Mouse (Mus musculus) embryonic facial prominence, embryonic 12.5 days (tissue): ENCODE measurements around the gene Rdh11. TPM values are rescaled to one million over a fixed set of nuclear protein-coding genes. Genes with fewer than 3 reads are reported as not detected.

Experiments
- ATAC-seq: fragments of 200-750 bp; cut with Nextera tagmentation; 2 replicates; pipeline ENCODE4 v1.8.0; 2017; ENCODE audit not compliant: insufficient number of reproducible peaks, insufficient read depth, low FRiP score, low TSS enrichment
- H3K27ac ChIP-seq: fragments of 300-500 bp; sonication (generic); 2 replicates; pipeline ENCODE4 v1.5.1; 2016; ENCODE audit warnings: mild to moderate bottlenecking
- H3K27me3 ChIP-seq: fragments of 300-500 bp; sonication (generic); 2 replicates; pipeline ENCODE4 v1.6.1; 2016; ENCODE audit warnings: mild to moderate bottlenecking, moderate library complexity
- H3K36me3 ChIP-seq: fragments of 300-500 bp; sonication (generic); 2 replicates; pipeline ENCODE4 v1.6.1; 2016; ENCODE audit warnings: mild to moderate bottlenecking
- H3K4me1 ChIP-seq: fragments of 300-500 bp; sonication (generic); 2 replicates; pipeline ENCODE4 v1.6.1; 2016
- H3K4me2 ChIP-seq: fragments of 300-500 bp; sonication (generic); replicated peaks from 2 replicates; pipeline ENCODE4 v1.6.1; 2016; ENCODE audit warnings: mild to moderate bottlenecking, moderate library complexity
- H3K4me3 ChIP-seq: fragments of 300-500 bp; sonication (generic); 2 replicates; pipeline ENCODE4 v1.5.1; 2016; ENCODE audit warnings: mild to moderate bottlenecking
- H3K9ac ChIP-seq: fragments of 300-500 bp; sonication (generic); 2 replicates; pipeline ENCODE4 v1.6.1; 2016; ENCODE audit warnings: mild to moderate bottlenecking, moderate library complexity
- H3K9me3 ChIP-seq: fragments of 300-500 bp; sonication (generic); 2 replicates; pipeline ENCODE4 v1.6.1; 2016; ENCODE audit warnings: mild to moderate bottlenecking, moderate library complexity
- WGBS: fragments of 180-500 bp; shearing (Covaris S2); methylation state at CpG from one replicate; pipeline ENCODE4 v1.1.7; 2016; 5-methylcytosine and 5-hydroxymethylcytosine counted together
- polyA plus RNA-seq: library from polyadenylated mRNA; unstranded; fragments of >200 nt; fragmentation: Nextera tagmentation; extraction: Ambion mirVana; gene quantifications from 2 replicates; pipeline ENCODE4 v1.2.1, GENCODE M21; 2016

The Rdh11 gene
- polyA plus RNA-seq, 1 experiment from 2014 or later = 24.5 TPM

DNA sequence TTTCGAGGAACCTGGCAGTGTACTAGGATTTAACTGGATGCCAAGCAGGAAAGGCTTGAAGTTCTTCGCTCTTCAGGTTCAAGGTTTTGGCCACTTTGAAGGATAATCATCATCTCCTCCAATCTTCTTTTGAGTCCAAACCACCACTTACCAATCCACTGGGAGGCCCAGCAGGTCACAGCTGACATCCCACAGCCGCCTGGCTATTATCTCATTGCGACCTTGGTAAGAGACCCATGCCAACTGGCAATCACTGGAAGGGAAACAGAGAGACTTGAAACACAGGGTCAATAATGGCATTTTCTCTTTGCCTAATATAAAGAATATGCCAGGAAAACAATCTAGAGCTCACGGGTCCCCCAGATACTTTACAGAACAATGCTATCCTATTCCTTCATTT lies 16.1 kb downstream of the Rdh11 start:
- WGBS = 88% methylated on average over 5 of the region's 5 CpGs
- H3K36me3 ChIP-seq = peaks cover 32% of the 10 kb centered on the region
- H3K27ac ChIP-seq = no peak overlapping the region
- H3K9me3 ChIP-seq = no peaks in the 10 kb centered on the region
- no peak overlapping the region for H3K4me2 ChIP-seq
- ATAC-seq = no peak
- no peak overlapping the region for H3K4me3 ChIP-seq
- H3K9ac ChIP-seq = no peak overlapping the region
- H3K4me1 ChIP-seq = peaks cover 5% of the 10 kb centered on the region
- H3K27me3 ChIP-seq = no peaks in the 10 kb centered on the region

DNA sequence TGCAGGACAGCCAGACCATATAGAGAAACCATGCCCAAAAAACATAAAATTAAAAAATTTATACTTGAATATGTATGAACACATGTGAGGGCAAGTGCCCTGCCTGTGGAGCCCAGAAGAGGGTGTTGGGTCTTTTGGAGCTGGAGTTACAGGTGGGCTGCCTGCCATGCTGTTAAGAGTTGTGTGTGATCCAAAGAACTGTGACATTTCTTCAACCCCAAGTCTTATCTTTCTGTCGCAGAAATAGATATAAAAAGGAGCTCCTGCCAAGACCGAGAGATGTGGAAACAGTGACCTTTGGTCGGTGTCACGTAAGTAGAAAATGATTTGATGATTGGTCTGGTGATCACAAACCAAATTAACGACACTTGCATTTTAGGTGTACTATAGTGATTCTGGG lies 18.4 kb downstream of the Rdh11 start:
- Histone ChIP-seq H3K4me3 (no peak overlapping the region), H3K9me3 (no peaks in the 10 kb centered on the region), H3K36me3 (peaks cover 28% of the 10 kb centered on the region), H3K27ac (no peak overlapping the region), H3K4me1 (peaks cover 5% of the 10 kb centered on the region), H3K27me3 (no peaks in the 10 kb centered on the region), H3K9ac (no peak overlapping the region), H3K4me2 (no peak overlapping the region)
- no peak for ATAC-seq
- 80% methylated on average over 5 of the region's 5 CpGs for WGBS

DNA sequence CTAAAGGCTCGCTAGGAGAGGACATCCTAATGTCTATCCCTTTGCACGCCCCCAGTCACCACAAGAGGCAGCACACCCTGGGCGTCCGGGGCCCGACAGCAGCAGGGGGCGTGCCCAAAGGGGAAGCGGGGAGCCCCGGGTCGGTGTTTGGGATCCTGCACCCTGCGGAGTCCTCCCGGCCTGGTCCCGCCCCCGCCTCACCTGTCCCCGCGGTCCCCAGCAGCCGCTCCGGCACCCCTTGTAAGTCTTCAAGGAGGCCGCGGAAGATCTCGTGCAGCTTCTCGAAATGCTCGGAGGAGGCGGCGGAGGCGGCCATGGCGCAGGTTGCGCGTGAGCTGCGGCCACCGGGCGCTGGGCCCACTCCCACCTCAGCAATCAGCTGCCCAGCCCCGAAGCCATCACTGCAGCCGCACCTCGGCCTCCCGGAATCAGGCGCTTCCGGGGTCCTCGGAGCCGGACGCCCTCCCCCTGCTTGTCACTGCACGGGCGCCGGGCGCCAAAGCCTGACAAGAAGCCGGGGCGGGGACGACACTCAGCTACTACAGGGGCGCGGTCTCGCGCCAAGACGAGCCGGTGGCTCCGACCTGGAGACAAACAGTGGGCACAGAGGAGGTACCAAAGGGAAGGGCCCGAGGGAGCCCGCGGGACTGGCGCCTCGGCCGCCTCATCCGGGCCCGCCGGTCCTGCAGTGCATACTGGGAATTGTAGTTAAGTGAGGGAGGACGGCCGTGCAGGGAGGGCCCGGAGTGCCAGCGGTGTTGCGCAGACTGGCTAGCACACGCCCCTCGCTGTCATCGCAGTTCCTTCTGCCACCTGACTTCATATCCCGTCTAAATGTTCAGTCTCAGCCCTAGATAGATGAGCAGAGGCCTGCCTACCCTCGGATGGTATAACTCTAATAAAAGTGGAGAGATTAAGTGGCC lies 19.8 kb downstream of the Rdh11 start, which contains the start of gene Vti1b:
Vti1b (minus strand) TSS at position 649 of the 923 bp plus-strand sequence.
- Histone ChIP-seq H3K4me3 (peak within 1 kb of the TSS; percentile 91), H3K9me3 (no peaks in the 10 kb centered on the region), H3K27ac (peak within 1 kb of the TSS; percentile 86), H3K9ac (peak within 1 kb of the TSS; percentile 81), H3K36me3 (peaks cover 24% of the 10 kb centered on the region), H3K4me1 (peaks cover 5% of the 10 kb centered on the region), H3K4me2 (peak within 1 kb of the TSS; percentile 62), H3K27me3 (no peaks in the 10 kb centered on the region)
- peak; percentile 97 for ATAC-seq
- under 1% methylated on average over 73 of the region's 73 CpGs for WGBS

DNA sequence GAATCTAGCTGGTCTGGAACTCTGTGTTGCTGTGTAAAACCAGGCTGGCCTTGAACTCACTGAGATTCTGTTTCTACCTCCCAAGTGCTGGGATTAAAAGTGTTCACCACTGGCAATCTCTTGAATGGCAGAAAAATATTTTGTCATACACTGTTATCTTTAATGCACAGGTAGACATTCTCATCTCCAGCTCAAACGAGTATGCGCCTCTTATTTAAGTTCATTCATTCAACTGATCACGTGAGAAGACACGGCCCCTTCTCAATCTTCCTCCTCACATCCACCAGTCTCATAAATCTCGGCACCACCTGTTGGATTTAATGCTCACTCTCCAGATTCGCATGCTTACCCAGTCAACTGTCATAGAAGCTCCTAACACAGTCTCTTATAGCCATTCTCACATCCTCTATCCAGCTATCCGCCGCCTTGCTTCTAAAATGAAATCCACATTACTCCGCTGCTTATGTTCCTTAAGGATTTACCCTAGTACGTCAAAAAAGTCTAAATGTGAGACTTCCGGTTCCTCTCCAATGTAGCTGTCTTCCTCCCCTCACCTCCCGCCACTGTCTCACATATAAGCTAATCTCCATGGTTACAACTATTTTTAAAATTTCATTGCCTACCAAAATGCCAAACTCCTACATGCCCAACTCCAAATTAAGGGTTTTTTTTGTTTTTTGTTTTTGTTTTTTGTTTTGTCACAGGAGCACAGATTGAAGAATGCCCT lies 20.7 kb downstream of the Rdh11 start:
- Histone ChIP-seq H3K36me3 (peaks cover 19% of the 10 kb centered on the region), H3K4me3 (peak overlapping the region; percentile 91), H3K9me3 (no peaks in the 10 kb centered on the region), H3K9ac (peak overlapping the region; percentile 81), H3K27me3 (no peaks in the 10 kb centered on the region), H3K4me2 (peak overlapping the region; percentile 62), H3K4me1 (peaks cover 5% of the 10 kb centered on the region), H3K27ac (no peak overlapping the region)
- ATAC-seq = no peak
- WGBS = 39% methylated on average over 12 of the region's 12 CpGs

DNA sequence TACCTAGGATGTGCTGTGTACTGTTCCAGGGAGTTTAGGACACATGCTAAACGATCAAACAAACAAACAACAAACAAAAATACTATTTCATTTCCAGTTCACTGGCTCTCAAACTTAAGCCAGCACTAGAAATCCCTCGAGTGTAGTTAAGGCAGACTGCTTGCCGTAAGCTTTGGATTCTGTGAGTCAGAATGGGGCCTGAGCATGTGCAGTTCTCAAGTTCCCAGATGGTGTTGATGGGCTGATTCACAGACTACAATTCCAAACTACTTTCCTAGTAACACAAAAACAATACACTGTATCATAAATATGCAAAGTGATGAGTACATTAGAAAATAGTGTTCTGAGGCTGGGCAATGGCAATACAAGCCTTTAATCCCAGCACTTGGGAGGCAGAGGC lies 21.7 kb downstream of the Rdh11 start:
- Histone ChIP-seq H3K36me3 (peaks cover 9% of the 10 kb centered on the region), H3K4me1 (peaks cover 5% of the 10 kb centered on the region), H3K4me3 (no peak overlapping the region), H3K27me3 (no peaks in the 10 kb centered on the region), H3K9ac (no peak overlapping the region), H3K27ac (no peak overlapping the region), H3K9me3 (no peaks in the 10 kb centered on the region), H3K4me2 (no peak overlapping the region)
- 71% methylated on average over 3 of the region's 3 CpGs for WGBS
- no peak for ATAC-seq

DNA sequence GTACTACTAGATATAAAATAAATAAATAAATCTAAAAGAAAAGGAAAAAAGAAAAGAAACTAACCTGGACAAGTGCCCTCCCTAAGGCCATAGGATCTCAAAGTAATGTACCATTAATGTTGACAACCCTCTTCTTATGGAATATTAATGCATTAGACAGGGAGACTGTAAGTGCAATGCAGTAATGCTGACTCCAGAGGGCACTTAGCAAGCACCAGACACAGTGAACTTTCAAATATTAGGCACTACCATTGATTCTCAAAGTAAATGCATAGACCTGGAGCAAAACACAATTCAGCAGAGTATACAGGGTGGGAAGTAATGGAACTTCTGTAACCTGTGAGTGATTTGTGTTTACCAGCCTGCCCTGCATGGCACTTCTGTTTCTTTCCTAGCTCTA lies 22.9 kb downstream of the Rdh11 start:
- Histone ChIP-seq H3K4me1 (peaks cover 5% of the 10 kb centered on the region), H3K27me3 (no peaks in the 10 kb centered on the region), H3K4me3 (no peak overlapping the region), H3K9me3 (no peaks in the 10 kb centered on the region), H3K27ac (no peak overlapping the region), H3K36me3 (peaks cover 9% of the 10 kb centered on the region), H3K9ac (no peak overlapping the region), H3K4me2 (no peak overlapping the region)
- no peak for ATAC-seq

DNA sequence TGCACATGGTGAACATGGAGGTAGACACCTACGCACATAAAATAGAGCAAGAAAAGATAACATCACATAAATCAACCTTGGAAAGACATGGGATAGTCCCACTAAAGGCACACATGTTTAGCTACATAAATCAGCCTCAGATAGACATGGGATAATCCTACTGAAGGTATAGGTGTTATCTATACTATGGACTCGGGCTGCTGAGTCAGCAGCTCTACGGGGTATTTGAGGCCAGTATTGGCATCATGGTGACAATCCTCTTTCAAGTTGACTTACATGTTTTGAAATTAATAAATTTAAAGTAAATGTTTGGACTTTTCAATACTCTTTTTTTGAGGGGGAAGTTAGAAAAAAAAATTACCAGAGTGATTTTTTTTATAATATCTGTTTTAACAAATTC lies 29.2 kb downstream of the Rdh11 start:
- Histone ChIP-seq H3K4me3 (no peak overlapping the region), H3K4me2 (no peak overlapping the region), H3K36me3 (peaks cover 48% of the 10 kb centered on the region), H3K9me3 (no peaks in the 10 kb centered on the region), H3K27me3 (no peaks in the 10 kb centered on the region), H3K27ac (no peak overlapping the region), H3K4me1 (no peaks in the 10 kb centered on the region), H3K9ac (no peak overlapping the region)
- 92% methylated on average over 3 of the region's 3 CpGs for WGBS
- ATAC-seq = no peak

DNA sequence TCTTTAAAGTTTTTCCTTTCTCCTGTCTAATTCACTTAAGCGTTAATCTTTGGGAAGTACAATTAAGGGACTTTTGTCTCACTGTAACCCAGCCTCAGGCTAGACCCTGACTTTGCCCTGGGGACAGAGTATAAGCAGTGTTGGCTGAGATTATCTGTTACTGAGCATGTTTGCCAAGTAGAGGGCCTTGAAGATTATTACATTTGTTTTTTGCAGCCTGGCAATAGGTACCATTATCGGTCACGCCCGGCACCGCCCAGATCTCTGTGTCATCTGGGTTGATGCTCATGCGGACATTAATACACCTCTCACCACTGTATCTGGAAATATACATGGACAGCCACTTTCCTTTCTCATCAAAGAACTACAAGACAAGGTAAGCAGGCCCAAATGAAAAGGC lies 42.4 kb downstream of the Rdh11 start:
- Histone ChIP-seq H3K9me3 (no peaks in the 10 kb centered on the region), H3K36me3 (peaks cover 7% of the 10 kb centered on the region; the same call in 1 of the 2 replicates), H3K4me1 (no peaks in the 10 kb centered on the region), H3K4me3 (no peak overlapping the region), H3K27ac (no peak overlapping the region), H3K27me3 (no peaks in the 10 kb centered on the region), H3K4me2 (no peak overlapping the region), H3K9ac (no peak overlapping the region)
- no peak for ATAC-seq
- 94% methylated on average over 6 of the region's 6 CpGs for WGBS

DNA sequence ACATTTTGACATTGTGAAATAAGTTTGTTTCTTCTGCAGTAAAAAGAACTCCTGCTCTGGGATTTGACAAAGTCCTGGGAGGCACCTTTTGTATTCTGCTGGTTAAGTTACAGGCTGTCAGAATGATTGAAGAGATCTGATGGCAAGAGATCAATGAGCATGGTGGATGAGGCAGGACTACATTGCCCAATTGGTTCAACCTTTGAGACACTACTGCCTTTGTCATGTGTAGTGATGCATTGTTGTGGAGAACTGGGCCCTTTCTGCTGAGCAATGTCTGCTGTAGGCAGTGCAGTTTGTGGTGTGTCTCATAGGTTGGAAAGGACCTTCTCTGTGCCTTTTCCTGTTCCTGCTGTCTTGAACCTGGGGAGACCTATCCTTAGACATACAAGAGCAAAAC lies 50.7 kb downstream of the Rdh11 start:
- H3K9ac ChIP-seq = no peak overlapping the region
- no peaks in the 10 kb centered on the region for H3K27me3 ChIP-seq
- H3K9me3 ChIP-seq = no peaks in the 10 kb centered on the region
- H3K4me3 ChIP-seq = no peak overlapping the region
- H3K27ac ChIP-seq = no peak overlapping the region
- ATAC-seq = no peak
- no peaks in the 10 kb centered on the region for H3K36me3 ChIP-seq
- H3K4me1 ChIP-seq = no peaks in the 10 kb centered on the region
- H3K4me2 ChIP-seq = no peak overlapping the region

DNA sequence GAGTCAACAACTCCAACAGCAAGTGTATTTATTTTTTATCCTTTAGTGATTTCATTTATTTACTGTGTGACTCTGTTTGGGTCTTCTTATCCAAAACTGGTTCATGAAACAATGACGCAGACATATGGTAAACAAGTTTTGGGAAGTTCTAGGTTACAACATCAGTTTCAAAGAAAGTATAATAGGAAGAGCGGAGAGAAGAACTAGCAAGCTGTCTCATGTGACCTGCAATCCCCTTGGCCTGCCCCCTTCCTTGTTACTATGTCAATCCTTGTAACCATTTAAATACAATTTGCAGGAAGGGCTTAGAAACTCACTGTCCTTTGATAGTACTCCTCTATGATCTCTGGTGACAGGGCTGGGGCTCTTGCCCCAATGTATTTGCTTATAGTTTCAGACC lies 51.3 kb downstream of the Rdh11 start:
- H3K36me3 ChIP-seq = no peaks in the 10 kb centered on the region
- H3K4me2 ChIP-seq = no peak overlapping the region
- no peaks in the 10 kb centered on the region for H3K9me3 ChIP-seq
- no peak overlapping the region for H3K4me3 ChIP-seq
- no peaks in the 10 kb centered on the region for H3K27me3 ChIP-seq
- H3K4me1 ChIP-seq = no peaks in the 10 kb centered on the region
- no peak for ATAC-seq
- WGBS = 88% methylated on average over 2 of the region's 2 CpGs
- H3K27ac ChIP-seq = no peak overlapping the region
- H3K9ac ChIP-seq = no peak overlapping the region

DNA sequence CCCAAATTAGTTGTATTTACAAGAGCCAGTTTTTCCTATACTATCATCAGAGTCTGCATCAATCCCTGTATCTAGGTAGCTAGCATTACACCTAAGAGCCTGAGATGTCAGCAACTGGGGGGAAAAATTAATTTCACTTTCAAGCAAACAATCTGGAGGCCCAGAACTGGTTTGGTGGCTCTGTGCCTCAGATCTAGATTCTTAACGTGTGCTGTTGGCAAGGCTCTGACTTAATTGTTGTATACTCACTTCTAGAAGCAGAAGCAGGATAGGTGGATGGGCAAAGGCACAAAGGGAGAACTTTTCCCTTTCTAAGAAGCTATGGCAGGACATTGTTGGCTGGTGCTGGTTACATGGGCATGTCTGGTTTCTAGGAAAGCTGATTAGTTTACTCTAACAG lies 52.7 kb downstream of the Rdh11 start:
- Histone ChIP-seq H3K4me1 (no peaks in the 10 kb centered on the region), H3K27me3 (no peaks in the 10 kb centered on the region), H3K36me3 (no peaks in the 10 kb centered on the region), H3K27ac (no peak overlapping the region), H3K9me3 (no peaks in the 10 kb centered on the region), H3K4me3 (no peak overlapping the region), H3K9ac (no peak overlapping the region), H3K4me2 (no peak overlapping the region)
- ATAC-seq = no peak
- 62% methylated on average over 1 of the region's 1 CpGs for WGBS

DNA sequence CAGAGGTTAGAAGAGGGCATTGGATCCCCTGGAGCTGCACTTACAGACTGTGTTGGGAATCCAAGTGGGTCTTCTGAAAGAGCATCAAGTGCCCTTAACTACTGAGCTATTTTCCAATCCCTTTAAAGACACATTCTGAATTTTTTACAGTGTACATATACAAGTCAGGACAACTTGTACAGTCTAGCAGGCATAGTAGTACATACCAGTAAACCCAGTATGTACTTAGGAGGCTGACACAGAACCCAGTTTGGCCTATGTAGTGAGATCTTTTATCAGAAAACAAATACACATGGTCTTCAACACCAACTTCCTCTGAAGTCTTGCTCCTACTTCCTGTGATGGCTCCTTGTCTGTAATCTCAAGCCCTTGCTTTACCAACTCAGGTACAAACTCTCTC lies 53.1 kb downstream of the Rdh11 start:
- Histone ChIP-seq H3K4me3 (no peak overlapping the region), H3K9ac (no peak overlapping the region), H3K27me3 (no peaks in the 10 kb centered on the region), H3K4me2 (no peak overlapping the region), H3K4me1 (no peaks in the 10 kb centered on the region), H3K9me3 (no peaks in the 10 kb centered on the region), H3K36me3 (no peaks in the 10 kb centered on the region), H3K27ac (no peak overlapping the region)
- ATAC-seq = no peak
